Mouse (Mus musculus): Measurements from ENCODE around the gene Aknad1.

Aknad1 gene

GRCm38 (mm10) chr3:108787754-108788454 lies 48.4 kb downstream of the Aknad1 start:
- DNase-seq (ENCODE audit: low spot score): no peak

- DNase-seq (ENCODE audit: low spot score): no peak
Observed at GRCm38 (mm10) chr3:108788455-108788794, 49.0 kb downstream of the Aknad1 start.

GRCm38 (mm10) chr3:108789299-108789698 lies 49.8 kb downstream of the Aknad1 start:
- no peak for DNase-seq (ENCODE audit: low spot score)

GRCm38 (mm10) chr3:108790499-108790898 lies 51.0 kb downstream of the Aknad1 start:
- no peak for DNase-seq (ENCODE audit: low spot score)

GRCm38 (mm10) chr3:108791054-108791706 lies 51.7 kb downstream of the Aknad1 start:
- no peak for DNase-seq (ENCODE audit: low spot score)

- DNase-seq (ENCODE audit: low spot score): no peak
Observed at GRCm38 (mm10) chr3:108792420-108792819, 53.0 kb downstream of the Aknad1 start.

- no peak for DNase-seq (ENCODE audit: low spot score)
Observed at GRCm38 (mm10) chr3:108794780-108795179, 55.3 kb downstream of the Aknad1 start.

- no peak for DNase-seq (ENCODE audit: low spot score)
Observed at GRCm38 (mm10) chr3:108795554-108796299, 56.3 kb downstream of the Aknad1 start.

- no peak for DNase-seq (ENCODE audit: low spot score)
Observed at GRCm38 (mm10) chr3:108796386-108796785, 56.9 kb downstream of the Aknad1 start.

- DNase-seq (ENCODE audit: low spot score): no peak
Observed at GRCm38 (mm10) chr3:108797723-108798122, 58.3 kb downstream of the Aknad1 start.

- DNase-seq (ENCODE audit: low spot score): no peak
Observed at GRCm38 (mm10) chr3:108798375-108798774, 58.9 kb downstream of the Aknad1 start.

- DNase-seq (ENCODE audit: low spot score): no peak
Observed at GRCm38 (mm10) chr3:108805622-108806021, 66.2 kb downstream of the Aknad1 start.

- no peak for DNase-seq (ENCODE audit: low spot score)
Observed at GRCm38 (mm10) chr3:108810747-108811263, 71.3 kb downstream of the Aknad1 start.

GRCm38 (mm10) chr3:108815631-108816030 lies 76.2 kb downstream of the Aknad1 start:
- no peak for DNase-seq (ENCODE audit: low spot score)

- DNase-seq (ENCODE audit: low spot score): no peak
Observed at GRCm38 (mm10) chr3:108830493-108830892, 91.0 kb downstream of the Aknad1 start.

GRCm38 (mm10) chr3:108831750-108832149 lies 92.3 kb downstream of the Aknad1 start:
- DNase-seq (ENCODE audit: low spot score): no peak
